Mouse (Mus musculus): ENCODE measurements around the gene Tmem131l. TPM values are rescaled to one million over a fixed set of nuclear protein-coding genes. Genes with fewer than 3 reads are reported as not detected.

Gene Tmem131l
- total and polyA plus RNA-seq, 3 experiments: 9.6 to 39.6 TPM; not detected in 1

GRCm38 (mm10) chr3:84022201-84022584, 17.8 kb downstream of the Tmem131l start:
- Histone ChIP-seq H3K79me2 (ENCODE audit: control insufficient read depth, insufficient read depth, low read length, poor library complexity) (peaks cover 1% of the 10 kb centered on the region; the same call in 1 of the 2 replicates), H3K9ac (ENCODE audit: control insufficient read depth, low read depth, low read length, poor library complexity, severe bottlenecking) (no peak overlapping the region), H3K9me3 (replicated peaks; ENCODE audit: insufficient read depth, low read length) (no peaks in the 10 kb centered on the region), H3K4me1 (ENCODE audit: control insufficient read depth in 1 of 2, insufficient read depth in 2 of 2, low read length in 2 of 2) (peaks cover 6 to 16% of the 10 kb centered on the region in 2 experiments), H3K36me3 (ENCODE audit: control insufficient read depth in 1 of 2, insufficient read depth in 2 of 2, low read length in 2 of 2) (peaks cover 7 to 9% of the 10 kb centered on the region in 2 experiments; a peak in 3 of 4 replicates), H3K27me3 (ENCODE audit: control insufficient read depth in 1 of 2, insufficient read depth in 2 of 2, low read length in 2 of 2) (no peaks in the 10 kb centered on the region), H3K27ac (ENCODE audit: control insufficient read depth, low read depth, low read length) (no peak overlapping the region), H3K4me3 (ENCODE audit: control insufficient read depth in 1 of 2, insufficient read depth in 1 of 2, low read depth in 2 of 2, low read length in 2 of 2) (no peak overlapping the region)
- no peak for TF ChIP-seq USF1 (IDR thresholded peaks at IDR 0.05; ENCODE audit: low read depth, low read length)
- no peak for TF ChIP-seq TBP (IDR thresholded peaks at IDR 0.05; ENCODE audit: low read depth, low read length)
- no peak for TF ChIP-seq MEF2A (IDR thresholded peaks at IDR 0.05; ENCODE audit: extremely low read depth, insufficient replicate concordance, low read depth, low read length, poor library complexity, severe bottlenecking)
- TF ChIP-seq BHLHE40 (IDR thresholded peaks at IDR 0.05; ENCODE audit: borderline replicate concordance, low read depth, low read length): no peak
- TF ChIP-seq ZMIZ1 (IDR thresholded peaks at IDR 0.05; ENCODE audit: low read depth, low read length): no peak
- TF ChIP-seq ZNF384 (IDR thresholded peaks at IDR 0.05; ENCODE audit: low read depth, low read length): no peak
- TF ChIP-seq NELFE (IDR thresholded peaks at IDR 0.05; ENCODE audit: low read depth, low read length): no peak
- DNase-seq (ENCODE audit: low read depth, low spot score): no peak

GRCm38 (mm10) chr3:84021217-84022200, 18.5 kb downstream of the Tmem131l start:
- Histone ChIP-seq H3K9ac (ENCODE audit: control insufficient read depth, low read depth, low read length, poor library complexity, severe bottlenecking) (no peak overlapping the region), H3K4me3 (ENCODE audit: control insufficient read depth in 1 of 2, insufficient read depth in 1 of 2, low read depth in 2 of 2, low read length in 2 of 2) (no peak overlapping the region), H3K27me3 (ENCODE audit: control insufficient read depth in 1 of 2, insufficient read depth in 2 of 2, low read length in 2 of 2) (no peaks in the 10 kb centered on the region), H3K79me2 (ENCODE audit: control insufficient read depth, insufficient read depth, low read length, poor library complexity) (peaks cover 1% of the 10 kb centered on the region; the same call in 1 of the 2 replicates), H3K9me3 (replicated peaks; ENCODE audit: insufficient read depth, low read length) (no peaks in the 10 kb centered on the region), H3K4me1 (ENCODE audit: control insufficient read depth in 1 of 2, insufficient read depth in 2 of 2, low read length in 2 of 2) (peaks cover 6 to 16% of the 10 kb centered on the region in 2 experiments), H3K27ac (ENCODE audit: control insufficient read depth, low read depth, low read length) (no peak overlapping the region), H3K36me3 (ENCODE audit: control insufficient read depth in 1 of 2, insufficient read depth in 2 of 2, low read length in 2 of 2) (peaks cover 7 to 9% of the 10 kb centered on the region in 2 experiments; a peak in 3 of 4 replicates)
- TF ChIP-seq CHD1 (IDR thresholded peaks at IDR 0.05; ENCODE audit: low read depth, low read length) (no peak), TAL1 (IDR thresholded peaks at IDR 0.05; ENCODE audit: low read length) (no peak), JUND (IDR thresholded peaks at IDR 0.05; ENCODE audit: low read depth, low read length) (no peak), ZMIZ1 (IDR thresholded peaks at IDR 0.05; ENCODE audit: low read depth, low read length) (no peak), NRF1 (IDR thresholded peaks at IDR 0.05; ENCODE audit: insufficient read depth, low read depth, low read length, poor library complexity, severe bottlenecking) (no peak), ZNF384 (IDR thresholded peaks at IDR 0.05; ENCODE audit: low read depth, low read length) (no peak), TCF12 (IDR thresholded peaks at IDR 0.05; ENCODE audit: low read depth, low read length) (no peak), BHLHE40 (IDR thresholded peaks at IDR 0.05; ENCODE audit: borderline replicate concordance, low read depth, low read length) (no peak), TBP (IDR thresholded peaks at IDR 0.05; ENCODE audit: low read depth, low read length) (no peak), GABPA (IDR thresholded peaks at IDR 0.05; ENCODE audit: low read depth, low read length) (no peak), UBTF (IDR thresholded peaks at IDR 0.05; ENCODE audit: borderline replicate concordance, insufficient read depth, low read depth, low read length) (no peak), MAFK (IDR thresholded peaks at IDR 0.05; ENCODE audit: borderline replicate concordance, low read depth, low read length) (no peak), ELF1 (IDR thresholded peaks at IDR 0.05; ENCODE audit: low read depth, low read length) (no peak)
- peak; percentile 24 for DNase-seq (ENCODE audit: low read depth, low spot score)

Data from MEL (cell line).